Mouse (Mus musculus) embryonic fibroblast, embryonic 13.5 days (primary cell): ENCODE measurements around the gene Adat2.

Experiments used
- CTCF ChIP-seq: IDR thresholded peaks from 2 replicates; pipeline ENCODE4 v1.5.1; 2011; ENCODE audit warnings: mild to moderate bottlenecking, control low read depth, low read length, moderate library complexity, borderline replicate concordance; ENCODE audit not compliant: insufficient read depth
- POLR2A ChIP-seq: IDR thresholded peaks from 2 replicates; pipeline ENCODE4 v1.6.1; 2011; ENCODE audit warnings: low read depth, mild to moderate bottlenecking, control low read depth, low read length, moderate library complexity

DNA sequence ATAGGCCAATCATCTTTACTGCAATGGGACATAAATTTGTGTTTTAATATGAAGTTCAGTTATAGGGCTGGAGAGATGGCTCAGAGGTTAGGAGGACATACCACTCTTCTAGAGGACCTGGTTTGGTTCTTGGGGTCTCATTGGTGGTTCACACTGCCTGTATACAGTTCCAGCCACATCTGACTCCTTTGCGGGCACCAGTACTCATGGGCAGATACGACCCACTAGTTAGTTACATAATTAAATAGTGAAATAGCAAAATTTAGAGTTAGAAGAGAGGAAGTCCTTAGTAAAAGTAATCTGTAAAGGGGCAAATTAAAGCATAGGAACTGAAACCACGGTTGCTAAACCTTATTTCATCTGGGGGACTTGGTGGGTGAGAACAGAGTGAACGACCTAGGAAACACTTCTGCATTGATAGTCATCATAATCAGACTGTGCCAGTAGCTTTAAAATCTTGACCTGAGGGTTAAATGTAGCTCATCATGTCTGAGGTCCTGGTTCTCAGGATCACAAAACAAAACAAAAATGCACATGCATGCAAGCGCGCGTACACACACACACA, 12.8 kb upstream of the Adat2 start:
- TF ChIP-seq POLR2A: no peak
- TF ChIP-seq CTCF: no peak
